9 mouse cellular contexts compared by ENCODE assay signal in genomic region chr7:82842222-82842920, GRCm38 (mm10). TPM values are rescaled to one million over a fixed set of nuclear protein-coding genes. Genes with fewer than 3 reads are reported as not detected.
DNase-seq lines count a peak whose midpoint lies in the region; ATAC-seq lines count a peak whose summit lies in the region.
"Had no signal": no experiment of that assay in that cellular context is flagged by ENCODE, and none has a peak within 500 bp of the region (broad histone marks: within the 10 kb centered on the region; RNA-seq: fewer than 3 reads in every experiment).

No protein-coding gene starts in this region.

- no peak for ATAC-seq in kidney, embryonic 16.5 days (ENCODE audit: low FRiP score, low TSS enrichment)
- ATAC-seq in forebrain, embryonic 11.5 days (replicated peaks; ENCODE audit: low FRiP score) = peak; percentile 58
- no peak for ATAC-seq in neural tube, embryonic 15.5 days (ENCODE audit: low FRiP score)
- ATAC-seq in inflammation-experienced regulatory T-cells, adult 6 months = no peak
- ATAC-seq in liver, embryonic 11.5 days (replicated peaks; ENCODE audit: low FRiP score) = no peak

- H3K9me3 ChIP-seq in kidney, embryonic 16.5 days (ENCODE audit: low read length) = no peaks in the 10 kb centered on the region
- no peaks in the 10 kb centered on the region for H3K9me3 ChIP-seq in forebrain, embryonic 11.5 days (ENCODE audit: control insufficient read depth, low read length)
- no peaks in the 10 kb centered on the region for H3K9me3 ChIP-seq in neural tube, embryonic 15.5 days (replicated peaks)
- H3K9me3 ChIP-seq in liver, embryonic 11.5 days (ENCODE audit: control insufficient read depth, low read length) = no peaks in the 10 kb centered on the region

- H3K4me1 ChIP-seq in kidney, embryonic 16.5 days (ENCODE audit: insufficient read depth, low read length) = peaks cover 7% of the 10 kb centered on the region; the same call in 1 of the 2 replicates
- H3K4me1 ChIP-seq in forebrain, embryonic 11.5 days (replicated peaks; ENCODE audit: control insufficient read depth, insufficient read depth, low read length) = 0 out of 2 replicates have a peak, but pooled peaks cover 2% of the 10 kb centered on the region
- peaks cover 21% of the 10 kb centered on the region for H3K4me1 ChIP-seq in neural tube, embryonic 15.5 days
- no peaks in the 10 kb centered on the region for H3K4me1 ChIP-seq in liver, embryonic 11.5 days (replicated peaks; ENCODE audit: control insufficient read depth, insufficient read depth, low read length)

- DNase-seq in kidney, adult 18-20 months = peak; percentile 24
- peak; percentile 46 for DNase-seq in forebrain, embryonic 11.5 days (ENCODE audit: low spot score)
- DNase-seq in kidney, postnatal 36 days = peak; percentile 30 to 51
- no peak for DNase-seq in liver, embryonic 11.5 days (ENCODE audit: low spot score)
- DNase-seq in lung, postnatal 14 days = no peak

- 53% methylated on average over 10 of the region's 10 CpGs for WGBS in kidney, embryonic 16.5 days
- 42% methylated on average over 10 of the region's 10 CpGs for WGBS in forebrain, embryonic 11.5 days
- 33% methylated on average over 10 of the region's 10 CpGs for WGBS in neural tube, embryonic 15.5 days
- WGBS in liver, embryonic 11.5 days = 51% methylated on average over 10 of the region's 10 CpGs

- no peak overlapping the region for H3K4me2 ChIP-seq in kidney, embryonic 16.5 days (replicated peaks; ENCODE audit: low read depth, low read length)
- H3K4me2 ChIP-seq in forebrain, embryonic 11.5 days (ENCODE audit: low read depth, low read length, severe bottlenecking) = no peak overlapping the region
- peak overlapping the region; percentile 13; the same call in 1 of the 2 replicates for H3K4me2 ChIP-seq in neural tube, embryonic 15.5 days
- H3K4me2 ChIP-seq in liver, embryonic 11.5 days = no peak overlapping the region

- no peak overlapping the region for H3K27ac ChIP-seq in kidney, embryonic 16.5 days (ENCODE audit: low read length)
- no peak overlapping the region for H3K27ac ChIP-seq in forebrain, embryonic 11.5 days (ENCODE audit: low read depth, low read length)
- H3K27ac ChIP-seq in neural tube, embryonic 15.5 days (replicated peaks) = no peak overlapping the region
- no peak overlapping the region for H3K27ac ChIP-seq in liver, embryonic 11.5 days (ENCODE audit: low read depth, low read length)
- H3K27ac ChIP-seq: liver, embryonic 14.5 days had no signal

- no peaks in the 10 kb centered on the region for H3K36me3 ChIP-seq in kidney, embryonic 16.5 days (ENCODE audit: insufficient read depth, low read length)
- no peaks in the 10 kb centered on the region for H3K36me3 ChIP-seq in forebrain, embryonic 11.5 days (ENCODE audit: control insufficient read depth, insufficient read depth, low read length)
- H3K36me3 ChIP-seq in neural tube, embryonic 15.5 days = no peaks in the 10 kb centered on the region
- H3K36me3 ChIP-seq in liver, embryonic 11.5 days (ENCODE audit: control insufficient read depth, insufficient read depth, low read length) = no peaks in the 10 kb centered on the region

- H3K4me3 ChIP-seq in kidney, embryonic 16.5 days (ENCODE audit: low read length) = no peak overlapping the region
- no peak overlapping the region for H3K4me3 ChIP-seq in forebrain, embryonic 11.5 days (ENCODE audit: low read depth, low read length)
- no peak overlapping the region for H3K4me3 ChIP-seq in neural tube, embryonic 15.5 days (replicated peaks)
- no peak overlapping the region for H3K4me3 ChIP-seq in liver, embryonic 11.5 days (ENCODE audit: low read depth, low read length)

- no peak overlapping the region for H3K9ac ChIP-seq in kidney, embryonic 16.5 days (replicated peaks; ENCODE audit: low read length)
- H3K9ac ChIP-seq in forebrain, embryonic 11.5 days (ENCODE audit: low read length) = no peak overlapping the region
- no peak overlapping the region for H3K9ac ChIP-seq in neural tube, embryonic 15.5 days (replicated peaks)
- no peak overlapping the region for H3K9ac ChIP-seq in liver, embryonic 11.5 days (ENCODE audit: low read depth, low read length)
- H3K9ac ChIP-seq: liver, embryonic 14.5 days had no signal

- H3K27me3 ChIP-seq in kidney, embryonic 16.5 days (ENCODE audit: insufficient read depth, low read length) = no peaks in the 10 kb centered on the region
- H3K27me3 ChIP-seq in forebrain, embryonic 11.5 days (ENCODE audit: control insufficient read depth, insufficient read depth, low read length) = no peaks in the 10 kb centered on the region
- H3K27me3 ChIP-seq in neural tube, embryonic 15.5 days (replicated peaks) = no peaks in the 10 kb centered on the region
- no peaks in the 10 kb centered on the region for H3K27me3 ChIP-seq in liver, embryonic 11.5 days (replicated peaks; ENCODE audit: control insufficient read depth, insufficient read depth, low read length)

RNA-seq across cellular contexts. Expression of gene Mex3b, which starts 24.8 kb away (rescaled TPM):
- polyA plus RNA-seq in kidney, embryonic 16.5 days (2015; fragmentation: Nextera tagmentation; extraction: Ambion mirVana) = 9.9 and 10.5 TPM in 2 replicates
- 36.0 and 42.7 TPM in 2 replicates for polyA plus RNA-seq in forebrain, embryonic 11.5 days (2014; fragmentation: Nextera tagmentation; extraction: Ambion mirVana)
- 17.7 and 21.3 TPM in 2 replicates for polyA plus RNA-seq in neural tube, embryonic 15.5 days (2015; fragmentation: Nextera tagmentation; extraction: Ambion mirVana)
- 1 to 10 TPM; 1.5 to 1.8 (median 1.7) TPM for polyA plus RNA-seq in inflammation-experienced regulatory T-cells, adult 6 months (2017; shearing (Covaris generic))
- polyA plus RNA-seq in liver, embryonic 11.5 days (2014; fragmentation: Nextera tagmentation; extraction: Ambion mirVana) = 6.2 and 7.8 TPM in 2 replicates

Comparison
In these comparisons a context has a peak if more than half of its experiments do, and no peak if none do; other contexts are left out.
1. DNase-seq: peak in kidney, adult 18-20 months (single experiment), forebrain, embryonic 11.5 days (single experiment) and kidney, postnatal 36 days (2 of 2); none in liver, embryonic 11.5 days (single experiment) and lung, postnatal 14 days (single experiment).